Mouse (Mus musculus): Measurements from ENCODE around the gene Oxct2b. TPM values are rescaled to one million over a fixed set of nuclear protein-coding genes. Genes with fewer than 3 reads are reported as not detected.
A peak's percentile ranks its signal among the peaks of the same experiment; 100 is the strongest.
"Not testable (repeated sequence)": the region's sequence is repeated elsewhere in the genome, so short reads cannot be mapped to it uniquely, and the experiment has no call there.

Oxct2b gene
- polyA plus RNA-seq, 1 experiment from 2014 or later: 0.18 TPM

- Histone ChIP-seq H3K27me3 (replicated peaks) (no peaks in the 10 kb centered on the region), H3K4me3 (replicated peaks) (peak overlapping the region; percentile 17), H3K4me2 (peak overlapping the region; percentile 45), H3K4me1 (0 out of 2 replicates have a peak, but pooled peaks cover 3% of the 10 kb centered on the region), H3K9me3 (no peaks in the 10 kb centered on the region), H3K36me3 (no peaks in the 10 kb centered on the region), H3K9ac (0 out of 2 replicates have a peak overlapping the region, but pooled peaks have one; percentile 1), H3K27ac (peak overlapping the region; percentile 75)
- peak; percentile 89 for ATAC-seq (ENCODE audit: insufficient read depth, low FRiP score, low read depth)
- 29% methylated on average over 17 of the region's 17 CpGs for WGBS
Observed at GRCm38 (mm10) chr4:123093064-123093776, 22.8 kb upstream of the Oxct2b start.

GRCm38 (mm10) chr4:123093869-123094268 is 22.2 kb upstream of the Oxct2b start:
- H3K9ac ChIP-seq: no peak overlapping the region
- no peak overlapping the region for H3K4me3 ChIP-seq (replicated peaks)
- H3K4me1 ChIP-seq: 0 out of 2 replicates have a peak, but pooled peaks cover 3% of the 10 kb centered on the region
- H3K36me3 ChIP-seq: no peaks in the 10 kb centered on the region
- H3K27ac ChIP-seq: peak overlapping the region; percentile 75; the same call in 1 of the 2 replicates
- peak overlapping the region; percentile 45; the same call in 1 of the 2 replicates for H3K4me2 ChIP-seq
- ATAC-seq (ENCODE audit: insufficient read depth, low FRiP score, low read depth): peak; percentile 6; the same call in 1 of the 2 replicates
- WGBS: 49% methylated on average over 9 of the region's 9 CpGs
- H3K9me3 ChIP-seq: no peaks in the 10 kb centered on the region
- no peaks in the 10 kb centered on the region for H3K27me3 ChIP-seq (replicated peaks)

- Histone ChIP-seq H3K27me3 (replicated peaks) (peaks cover 30% of the 10 kb centered on the region), H3K36me3 (no peaks in the 10 kb centered on the region), H3K27ac (no peak within 1 kb of the TSS), H3K4me3 (replicated peaks) (peak within 1 kb of the TSS; percentile 36), H3K4me2 (peak within 1 kb of the TSS; percentile 64), H3K9me3 (no peaks in the 10 kb centered on the region), H3K4me1 (peaks cover 10% of the 10 kb centered on the region; the same call in 1 of the 2 replicates), H3K9ac (no peak within 1 kb of the TSS)
- ATAC-seq (ENCODE audit: insufficient read depth, low FRiP score, low read depth): peak; percentile 59; the same call in 1 of the 2 replicates
- WGBS: 5% methylated on average over 75 of the region's 75 CpGs
Observed at GRCm38 (mm10) chr4:123104651-123105450, 11.2 kb upstream of the Oxct2b start, which contains the start of gene Bmp8b. Gene Bmp8b, plus strand, starts transcription at chr4:123105165.

- Histone ChIP-seq H3K27me3 (replicated peaks) (peaks cover 30% of the 10 kb centered on the region), H3K27ac (no peak overlapping the region), H3K4me2 (peak overlapping the region; percentile 64), H3K9me3 (no peaks in the 10 kb centered on the region), H3K4me3 (replicated peaks) (peak overlapping the region; percentile 36), H3K9ac (no peak overlapping the region), H3K4me1 (peaks cover 10% of the 10 kb centered on the region; the same call in 1 of the 2 replicates), H3K36me3 (no peaks in the 10 kb centered on the region)
- WGBS: 24% methylated on average over 24 of the region's 24 CpGs
- ATAC-seq (ENCODE audit: insufficient read depth, low FRiP score, low read depth): peak; percentile 13; the same call in 1 of the 2 replicates
Observed at GRCm38 (mm10) chr4:123105451-123105790, 10.6 kb upstream of the Oxct2b start.

GRCm38 (mm10) chr4:123105929-123106328 is 10.1 kb upstream of the Oxct2b start:
- not testable (repeated sequence) for H3K9ac ChIP-seq; H3K4me2 ChIP-seq; H3K9me3 ChIP-seq; H3K36me3 ChIP-seq; H3K27ac ChIP-seq; H3K4me1 ChIP-seq; H3K4me3 ChIP-seq (replicated peaks)
- peaks cover 30% of the 10 kb centered on the region for H3K27me3 ChIP-seq (replicated peaks)
- peak; percentile 28; the same call in 1 of the 2 replicates for ATAC-seq (ENCODE audit: insufficient read depth, low FRiP score, low read depth)
- 78% methylated on average over 7 of the region's 7 CpGs for WGBS

GRCm38 (mm10) chr4:123106864-123107263 is 9.2 kb upstream of the Oxct2b start:
- Histone ChIP-seq H3K9ac (no peak overlapping the region), H3K36me3 (no peaks in the 10 kb centered on the region), H3K4me2 (no peak overlapping the region), H3K27me3 (replicated peaks) (peaks cover 30% of the 10 kb centered on the region), H3K27ac (no peak overlapping the region), H3K4me1 (peaks cover 10% of the 10 kb centered on the region; the same call in 1 of the 2 replicates), H3K9me3 (no peaks in the 10 kb centered on the region), H3K4me3 (replicated peaks) (no peak overlapping the region)
- ATAC-seq (ENCODE audit: insufficient read depth, low FRiP score, low read depth): no peak
- WGBS: 89% methylated on average over 2 of the region's 2 CpGs

GRCm38 (mm10) chr4:123108056-123108455 is 8.0 kb upstream of the Oxct2b start:
- no peak overlapping the region for H3K4me3 ChIP-seq (replicated peaks)
- ATAC-seq (ENCODE audit: insufficient read depth, low FRiP score, low read depth): no peak
- WGBS: 91% methylated on average over 5 of the region's 5 CpGs

GRCm38 (mm10) chr4:123110751-123111150 is 5.3 kb upstream of the Oxct2b start:
- Histone ChIP-seq H3K4me1 (no peaks in the 10 kb centered on the region), H3K4me2 (no peak overlapping the region), H3K27ac (no peak overlapping the region), H3K9me3 (no peaks in the 10 kb centered on the region), H3K4me3 (replicated peaks) (no peak overlapping the region), H3K9ac (no peak overlapping the region), H3K36me3 (no peaks in the 10 kb centered on the region), H3K27me3 (replicated peaks) (peaks cover 11% of the 10 kb centered on the region)
- no peak for ATAC-seq (ENCODE audit: insufficient read depth, low FRiP score, low read depth)
- 87% methylated on average over 4 of the region's 4 CpGs for WGBS

More at GRCm38 (mm10) chr4:123108056-123108455, 8.0 kb upstream of the Oxct2b start:
- peaks cover 30% of the 10 kb centered on the region for H3K27me3 ChIP-seq (replicated peaks)
- H3K36me3 ChIP-seq: no peaks in the 10 kb centered on the region
- peaks cover 10% of the 10 kb centered on the region; the same call in 1 of the 2 replicates for H3K4me1 ChIP-seq
- H3K9me3 ChIP-seq: no peaks in the 10 kb centered on the region
- no peak overlapping the region for H3K27ac ChIP-seq
- no peak overlapping the region for H3K9ac ChIP-seq
- H3K4me2 ChIP-seq: no peak overlapping the region

GRCm38 (mm10) chr4:123111275-123111983 is 4.6 kb upstream of the Oxct2b start:
- not testable (repeated sequence) for H3K36me3 ChIP-seq; H3K27me3 ChIP-seq (replicated peaks); H3K9me3 ChIP-seq; H3K4me2 ChIP-seq; ATAC-seq (ENCODE audit: insufficient read depth, low FRiP score, low read depth); H3K9ac ChIP-seq; H3K27ac ChIP-seq; H3K4me1 ChIP-seq; H3K4me3 ChIP-seq (replicated peaks)
- 64% methylated on average over 10 of the region's 10 CpGs for WGBS

GRCm38 (mm10) chr4:123112216-123112764 is 3.8 kb upstream of the Oxct2b start:
- Histone ChIP-seq H3K27ac (no peak overlapping the region), H3K9me3 (no peaks in the 10 kb centered on the region), H3K27me3 (replicated peaks) (peaks cover 8% of the 10 kb centered on the region; the same call in 1 of the 2 replicates), H3K4me2 (no peak overlapping the region), H3K9ac (no peak overlapping the region), H3K4me3 (replicated peaks) (no peak overlapping the region), H3K4me1 (0 out of 2 replicates have a peak, but pooled peaks cover 2% of the 10 kb centered on the region), H3K36me3 (no peaks in the 10 kb centered on the region)
- ATAC-seq (ENCODE audit: insufficient read depth, low FRiP score, low read depth): no peak
- 68% methylated on average over 8 of the region's 8 CpGs for WGBS

GRCm38 (mm10) chr4:123114651-123115050 is 1.4 kb upstream of the Oxct2b start:
- H3K4me3 ChIP-seq (replicated peaks); H3K4me2 ChIP-seq; ATAC-seq (ENCODE audit: insufficient read depth, low FRiP score, low read depth); H3K27ac ChIP-seq; H3K9me3 ChIP-seq; H3K9ac ChIP-seq; H3K4me1 ChIP-seq; H3K27me3 ChIP-seq (replicated peaks); H3K36me3 ChIP-seq: not testable (repeated sequence)
- 92% methylated on average over 4 of the region's 4 CpGs for WGBS

All from stomach, embryonic 15.5 days (tissue).